Mouse (Mus musculus) liver, adult 2 months (tissue): ENCODE results near the gene Tmem91. TPM values are rescaled to one million over a fixed set of nuclear protein-coding genes. Genes with fewer than 3 reads are reported as not detected.

Experiments used
- DNase-seq: peaks from one replicate; pipeline ENCODE4 v3.0.0-alpha.2; 2011; ENCODE audit warnings: low read depth, low spot score; ENCODE audit errors: extremely low read depth
- H3K27ac ChIP-seq: fragments of 200-500 bp; replicated peaks from 2 replicates; pipeline ENCODE4 v1.5.1; 2012; ENCODE audit warnings: low read depth, mild to moderate bottlenecking, control low read depth, inconsistent platforms, low read length; ENCODE audit not compliant: insufficient read depth
- H3K27me3 ChIP-seq: fragments of 200-500 bp; 2 replicates; pipeline ENCODE4 v1.6.1; 2012; ENCODE audit warnings: mild to moderate bottlenecking, moderate library complexity, low read length, inconsistent platforms; ENCODE audit not compliant: control insufficient read depth, insufficient read depth
- H3K36me3 ChIP-seq: fragments of 200-500 bp; 2 replicates; pipeline ENCODE4 v1.6.1; 2012; ENCODE audit warnings: low read length, inconsistent platforms; ENCODE audit not compliant: control insufficient read depth, insufficient read depth
- H3K4me1 ChIP-seq: fragments of 200-500 bp; 2 replicates; pipeline ENCODE4 v1.6.1; 2011; ENCODE audit warnings: low read length; ENCODE audit not compliant: control insufficient read depth, insufficient read depth
- H3K4me3 ChIP-seq: fragments of 200-500 bp; 2 replicates; pipeline ENCODE4 v1.5.1; 2011; ENCODE audit warnings: low read depth, mild to moderate bottlenecking, control low read depth, low read length, moderate library complexity; ENCODE audit not compliant: insufficient read depth
- H3K79me2 ChIP-seq: fragments of 200-500 bp; 2 replicates; pipeline ENCODE4 v1.6.1; 2012; ENCODE audit warnings: inconsistent platforms, mild to moderate bottlenecking, low read length, moderate library complexity; ENCODE audit not compliant: control insufficient read depth, insufficient read depth
- H3K9ac ChIP-seq: fragments of 200-500 bp; 2 replicates; pipeline ENCODE4 v1.6.1; 2012; ENCODE audit warnings: low read depth, mild to moderate bottlenecking, control low read depth, inconsistent platforms, low read length
- CTCF ChIP-seq: fragments of 200-500 bp; IDR thresholded peaks from 2 replicates; pipeline ENCODE4 v1.5.1; 2011; ENCODE audit warnings: low read depth, low read length, control low read depth
- POLR2A ChIP-seq: fragments of 200-500 bp; IDR thresholded peaks from 2 replicates; pipeline ENCODE4 v1.6.1; 2011; ENCODE audit warnings: low read length, control low read depth; ENCODE audit not compliant: insufficient read depth; ENCODE audit errors: extremely low read depth
- WGBS: fragments of 180-500 bp; shearing (Covaris S2); methylation state at CpG from one replicate; pipeline ENCODE4 v1.1.7; 2018; 5-methylcytosine and 5-hydroxymethylcytosine counted together
- polyA plus RNA-seq: library from polyadenylated mRNA; depleted of rRNA; stranded (reverse); fragments of >200 nt; gene quantifications from 2 replicates; pipeline ENCODE4 v1.2.3, GENCODE M21; 2012
- total RNA-seq: library from RNA; depleted of rRNA; stranded (reverse); fragments of >200 nt; gene quantifications from 2 replicates; pipeline ENCODE4 v1.2.3, GENCODE M21; 2014

Tmem91 gene
- total and polyA plus RNA-seq, 2 experiments, result not detected

DNA sequence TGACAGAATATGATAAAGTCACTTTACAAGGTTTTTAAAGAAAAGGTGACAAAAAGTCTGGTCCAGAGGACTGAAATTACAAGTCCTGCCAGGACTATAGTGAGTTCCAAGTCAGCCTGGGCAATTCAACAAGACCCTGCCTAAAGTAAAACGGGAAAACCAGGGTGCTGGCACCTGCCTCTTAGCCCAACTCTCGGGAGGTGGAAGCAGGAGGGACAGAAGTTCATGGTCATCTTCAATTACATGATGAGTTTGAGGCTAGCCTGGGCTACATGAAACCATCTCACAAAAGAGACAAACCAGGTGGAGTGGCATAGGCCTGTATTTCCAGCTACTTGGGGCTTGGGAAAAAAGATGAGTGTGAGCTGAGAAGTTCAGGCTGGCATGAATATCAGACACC, 3.3 kb downstream of the Tmem91 start:
- 75% methylated on average over 2 of the region's 2 CpGs for WGBS
- DNase-seq, result no peak
- Histone ChIP-seq H3K4me3 (no peak overlapping the region), H3K79me2 (no peaks in the 10 kb centered on the region), H3K9ac (no peak overlapping the region), H3K27ac (no peak overlapping the region), H3K4me1 (peaks cover 1% of the 10 kb centered on the region; the same call in 1 of the 2 replicates), H3K27me3 (peaks cover 4% of the 10 kb centered on the region; the same call in 1 of the 2 replicates), H3K36me3 (peaks cover 7% of the 10 kb centered on the region)
- TF ChIP-seq POLR2A (no peak), CTCF (no peak)

DNA sequence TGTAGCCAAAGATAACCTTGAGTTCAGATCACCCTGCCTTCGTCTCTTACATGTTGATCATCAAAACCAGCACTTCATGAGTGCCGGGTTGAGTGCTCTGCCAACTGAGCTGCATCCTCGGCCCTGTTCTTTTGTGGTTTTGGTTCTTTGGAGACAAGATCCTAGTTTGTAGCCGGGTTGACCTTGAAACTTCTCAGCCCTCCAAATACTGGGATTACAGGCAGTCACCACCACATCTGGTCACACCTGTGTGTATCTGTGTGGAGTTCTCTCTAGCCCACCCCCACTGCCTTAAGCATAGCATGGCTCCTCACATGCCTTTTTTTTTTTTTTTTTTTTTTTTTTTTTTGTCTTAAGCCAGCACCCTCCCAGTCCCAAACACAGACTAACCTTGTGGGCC, 4.9 kb downstream of the Tmem91 start:
- TF ChIP-seq CTCF (no peak), POLR2A (no peak)
- no peak overlapping the region for H3K4me3 ChIP-seq
- whole genome bisulfite sequencing, result 96% methylated on average over 4 of the region's 4 CpGs

DNA sequence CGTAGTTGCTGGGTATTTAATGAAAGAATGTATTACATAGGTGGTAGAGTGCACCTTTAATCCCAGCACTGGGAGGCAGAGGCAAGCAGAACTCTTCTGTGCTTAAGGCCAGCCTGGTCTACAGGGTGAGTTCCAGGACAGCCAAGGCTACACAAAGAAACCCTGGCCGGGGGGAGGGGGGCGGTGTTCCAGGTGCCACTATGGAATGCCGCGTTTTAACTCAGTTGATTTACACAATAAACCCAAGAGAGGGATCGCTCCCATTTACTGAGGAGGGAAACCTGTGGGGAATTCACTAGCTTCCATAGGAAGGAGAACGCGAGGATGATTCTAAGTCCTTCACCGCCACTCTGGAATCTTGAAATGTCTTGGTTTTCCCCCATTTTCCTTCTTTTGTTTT, 5.3 kb downstream of the Tmem91 start:
- 88% methylated on average over 9 of the region's 9 CpGs for WGBS
- Histone ChIP-seq H3K79me2 (no peaks in the 10 kb centered on the region), H3K4me3 (no peak overlapping the region), H3K27ac (no peak overlapping the region), H3K36me3 (peaks cover 10% of the 10 kb centered on the region), H3K9ac (no peak overlapping the region), H3K4me1 (no peaks in the 10 kb centered on the region), H3K27me3 (no peaks in the 10 kb centered on the region)
- no peak for TF ChIP-seq POLR2A
- TF ChIP-seq CTCF, result no peak
- no peak for DNase-seq

More for the DNA sequence above, 4.9 kb downstream of the Tmem91 start:
- no peaks in the 10 kb centered on the region for H3K79me2 ChIP-seq
- no peak overlapping the region for H3K9ac ChIP-seq
- no peak overlapping the region for H3K27ac ChIP-seq
- peaks cover 3% of the 10 kb centered on the region; the same call in 1 of the 2 replicates for H3K27me3 ChIP-seq
- no peaks in the 10 kb centered on the region for H3K4me1 ChIP-seq
- DNase-seq, result no peak
- peaks cover 10% of the 10 kb centered on the region for H3K36me3 ChIP-seq

DNA sequence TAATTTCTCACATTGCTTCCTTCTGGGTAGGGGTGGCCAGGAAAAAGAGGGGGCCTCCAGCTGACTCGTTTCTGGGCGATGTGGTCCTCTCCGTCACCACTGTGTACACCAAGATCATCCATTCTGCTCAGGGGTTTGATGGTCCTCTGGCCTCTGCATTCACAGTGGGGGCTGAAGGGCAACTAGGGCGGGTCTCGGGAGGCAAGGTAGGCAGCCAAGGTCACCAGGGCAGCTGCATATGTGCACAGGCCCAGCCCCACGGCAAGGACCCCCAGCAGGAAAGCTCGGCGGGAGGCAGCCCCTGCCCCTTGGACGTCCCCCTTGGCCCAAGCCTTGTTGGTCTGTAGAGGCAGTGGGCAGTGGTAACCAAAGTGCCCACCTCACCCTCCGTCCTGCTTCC, 5.8 kb downstream of the Tmem91 start:
- Histone ChIP-seq H3K27me3 (no peaks in the 10 kb centered on the region), H3K27ac (no peak overlapping the region), H3K36me3 (peaks cover 10% of the 10 kb centered on the region), H3K79me2 (no peaks in the 10 kb centered on the region), H3K9ac (no peak overlapping the region), H3K4me1 (no peaks in the 10 kb centered on the region), H3K4me3 (no peak overlapping the region)
- 92% methylated on average over 10 of the region's 10 CpGs for WGBS
- TF ChIP-seq CTCF, result no peak
- TF ChIP-seq POLR2A, result no peak
- no peak for DNase-seq

DNA sequence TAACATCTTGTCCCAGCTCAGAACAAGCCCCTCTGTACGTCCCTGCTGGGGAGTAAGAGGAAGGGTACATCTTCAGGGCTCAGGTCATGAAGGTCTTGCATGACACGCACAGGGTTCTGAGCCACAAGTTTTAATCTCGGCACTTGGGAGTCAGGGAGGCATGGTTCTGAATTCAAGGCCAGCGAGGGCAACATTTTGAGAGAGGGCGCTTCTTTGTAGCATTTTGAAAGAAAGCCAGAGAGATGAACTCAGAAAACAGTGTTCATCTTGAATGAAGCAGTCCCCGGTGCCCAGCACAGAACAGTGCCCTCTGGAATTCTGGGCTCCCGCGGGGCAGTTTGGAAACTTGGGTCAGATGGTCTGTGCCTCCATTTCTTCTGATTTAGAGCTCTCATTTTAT, 8.6 kb downstream of the Tmem91 start:
- 98% methylated on average over 8 of the region's 8 CpGs for WGBS
- no peak for TF ChIP-seq POLR2A
- TF ChIP-seq CTCF, result no peak
- no peaks in the 10 kb centered on the region for H3K4me1 ChIP-seq
- H3K79me2 ChIP-seq, result no peaks in the 10 kb centered on the region
- H3K27me3 ChIP-seq, result no peaks in the 10 kb centered on the region
- no peak overlapping the region for H3K4me3 ChIP-seq
- peaks cover 14% of the 10 kb centered on the region for H3K36me3 ChIP-seq
- H3K9ac ChIP-seq, result no peak overlapping the region
- no peak overlapping the region for H3K27ac ChIP-seq
- no peak for DNase-seq

DNA sequence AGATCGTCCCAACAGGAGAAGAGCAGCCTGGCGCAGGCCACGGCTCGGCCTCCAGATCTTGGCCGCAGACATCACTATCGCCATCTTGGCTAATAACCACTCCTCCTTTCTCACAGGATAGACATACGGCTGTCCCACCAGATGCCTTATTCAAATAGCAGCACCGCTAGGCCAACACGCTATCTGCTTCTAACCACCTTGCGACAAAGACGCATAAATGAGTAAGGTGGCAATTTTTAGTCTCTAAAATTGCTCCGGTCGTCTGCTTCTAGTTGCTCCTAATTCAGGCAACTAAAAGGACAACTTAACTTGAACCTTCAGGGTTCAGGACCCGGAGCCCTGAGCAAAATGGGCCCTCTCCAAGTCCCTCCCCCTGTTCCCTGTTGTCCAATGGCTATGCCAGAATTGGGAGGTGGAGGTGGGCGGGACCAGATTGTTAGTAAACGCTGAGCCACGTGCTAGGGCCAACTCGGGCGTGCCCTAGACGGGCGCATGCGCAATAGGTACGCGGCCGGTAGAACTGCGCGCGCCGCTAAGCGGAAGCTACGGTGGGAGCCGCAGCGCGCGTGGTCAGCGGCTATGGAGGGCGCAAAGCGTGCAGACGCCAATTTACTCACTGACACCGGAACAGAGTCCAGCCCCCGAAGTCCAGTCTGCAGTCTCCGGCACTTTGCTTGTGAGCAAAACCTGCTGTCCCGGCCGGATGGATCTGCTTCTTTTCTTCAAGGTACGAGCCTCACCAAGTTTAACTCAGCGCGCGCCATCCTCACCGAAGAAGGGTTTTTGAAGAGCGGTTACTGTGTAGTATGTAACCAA, 16.1 kb downstream of the Tmem91 start, which contains the start of the genes Bckdha and Exosc5:
Gene Bckdha (minus strand): TSS at position 325 of the 816 bp plus-strand sequence.
Gene Exosc5 (plus strand): TSS at position 508 of the 816 bp plus-strand sequence.
- Histone ChIP-seq H3K27me3 (no peaks in the 10 kb centered on the region), H3K36me3 (peaks cover 4% of the 10 kb centered on the region; the same call in 1 of the 2 replicates), H3K27ac (peak within 1 kb of the TSS; percentile 96), H3K9ac (peak within 1 kb of the TSS; percentile 84), H3K79me2 (peaks cover 13% of the 10 kb centered on the region; the same call in 1 of the 2 replicates), H3K4me3 (peak within 1 kb of the TSS; percentile 80), H3K4me1 (peaks cover 11% of the 10 kb centered on the region)
- WGBS, result under 1% methylated on average over 50 of the region's 50 CpGs
- TF ChIP-seq POLR2A (peak; percentile 90), CTCF (no peak)
- DNase-seq, result peak; percentile 97
